In genomic region chr13:59004579-59004978, GRCm38 (mm10) we compare ENCODE assay signal across 18 mouse cellular contexts.
DNase-seq lines count a peak whose midpoint lies in the region; ATAC-seq and TF ChIP-seq lines count a peak whose summit lies in the region.
"Had no signal": no experiment of that assay in that cellular context is flagged by ENCODE, and none has a peak within 500 bp of the region (broad histone marks: within the 10 kb centered on the region; RNA-seq: fewer than 3 reads in every experiment).

No protein-coding gene starts in this region.

- no peaks in the 10 kb centered on the region for H3K36me3 ChIP-seq in forebrain, embryonic 12.5 days (replicated peaks)
- H3K36me3 ChIP-seq in forebrain, embryonic 11.5 days (ENCODE audit: control insufficient read depth, insufficient read depth, low read length) = no peaks in the 10 kb centered on the region
- H3K36me3 ChIP-seq in forebrain, embryonic 16.5 days (ENCODE audit: control insufficient read depth, insufficient read depth) = no peaks in the 10 kb centered on the region
- no peaks in the 10 kb centered on the region for H3K36me3 ChIP-seq in neural tube, embryonic 14.5 days (ENCODE audit: control insufficient read depth, insufficient read depth, low read length)
- H3K36me3 ChIP-seq in kidney, adult 2 months (ENCODE audit: control insufficient read depth, insufficient read depth, low read length) = no peaks in the 10 kb centered on the region

- H3K4me1 ChIP-seq in forebrain, embryonic 12.5 days = peaks cover 34% of the 10 kb centered on the region
- H3K4me1 ChIP-seq in forebrain, embryonic 11.5 days (replicated peaks; ENCODE audit: control insufficient read depth, insufficient read depth, low read length) = peaks cover 13% of the 10 kb centered on the region; the same call in 1 of the 2 replicates
- H3K4me1 ChIP-seq in forebrain, embryonic 16.5 days (replicated peaks; ENCODE audit: control insufficient read depth, insufficient read depth, low read length) = peaks cover 23% of the 10 kb centered on the region
- 0 out of 2 replicates have a peak, but pooled peaks cover 8% of the 10 kb centered on the region for H3K4me1 ChIP-seq in neural tube, embryonic 14.5 days (ENCODE audit: control insufficient read depth, insufficient read depth, low read length)
- H3K4me1 ChIP-seq in kidney, adult 2 months (ENCODE audit: control insufficient read depth, insufficient read depth, low read length) = no peaks in the 10 kb centered on the region

- TF ChIP-seq POLR2A in kidney, adult 2 months (IDR thresholded peaks at IDR 0.05; ENCODE audit: low read depth, low read length) = no peak

- H3K9ac ChIP-seq in forebrain, embryonic 12.5 days = no peak overlapping the region
- H3K9ac ChIP-seq in forebrain, embryonic 11.5 days (ENCODE audit: low read length) = no peak overlapping the region
- H3K9ac ChIP-seq in forebrain, embryonic 16.5 days (replicated peaks; ENCODE audit: low read depth, low read length) = no peak overlapping the region
- no peak overlapping the region for H3K9ac ChIP-seq in neural tube, embryonic 14.5 days (replicated peaks; ENCODE audit: low read depth, low read length)
- H3K9ac ChIP-seq: liver, postnatal 0 days had no signal

- no peak for ATAC-seq in forebrain, embryonic 12.5 days (ENCODE audit: low FRiP score)
- ATAC-seq in forebrain, embryonic 11.5 days (replicated peaks; ENCODE audit: low FRiP score) = no peak
- no peak for ATAC-seq in forebrain, embryonic 16.5 days
- ATAC-seq in neural tube, embryonic 14.5 days (ENCODE audit: low read depth) = no peak
- ATAC-seq: liver, postnatal 0 days had no signal

- H3K4me3 ChIP-seq in forebrain, embryonic 12.5 days (replicated peaks) = no peak overlapping the region
- H3K4me3 ChIP-seq in forebrain, embryonic 11.5 days (ENCODE audit: low read depth, low read length) = no peak overlapping the region
- no peak overlapping the region for H3K4me3 ChIP-seq in left cerebral cortex, adult 2 months
- H3K4me3 ChIP-seq in forebrain, embryonic 16.5 days (replicated peaks; ENCODE audit: low read length) = no peak overlapping the region
- H3K4me3 ChIP-seq in neural tube, embryonic 14.5 days (ENCODE audit: low read depth, low read length) = no peak overlapping the region
- no peak overlapping the region for H3K4me3 ChIP-seq in kidney, adult 2 months (ENCODE audit: insufficient read depth, low read depth, low read length)

- no peak overlapping the region for H3K4me2 ChIP-seq in forebrain, embryonic 12.5 days
- H3K4me2 ChIP-seq in forebrain, embryonic 11.5 days (ENCODE audit: low read depth, low read length, severe bottlenecking) = no peak overlapping the region
- no peak overlapping the region for H3K4me2 ChIP-seq in forebrain, embryonic 16.5 days (ENCODE audit: low read length)
- H3K4me2 ChIP-seq in neural tube, embryonic 14.5 days (ENCODE audit: low read depth, low read length) = no peak overlapping the region

- H3K27me3 ChIP-seq in forebrain, embryonic 12.5 days = no peaks in the 10 kb centered on the region
- H3K27me3 ChIP-seq in forebrain, embryonic 11.5 days (ENCODE audit: control insufficient read depth, insufficient read depth, low read length) = no peaks in the 10 kb centered on the region
- H3K27me3 ChIP-seq in forebrain, embryonic 16.5 days (replicated peaks; ENCODE audit: control insufficient read depth, insufficient read depth, low read length) = no peaks in the 10 kb centered on the region
- H3K27me3 ChIP-seq in neural tube, embryonic 14.5 days (ENCODE audit: control insufficient read depth, insufficient read depth, low read length) = no peaks in the 10 kb centered on the region
- H3K27me3 ChIP-seq in kidney, adult 2 months (replicated peaks; ENCODE audit: control insufficient read depth, insufficient read depth, low read length) = no peaks in the 10 kb centered on the region
- H3K27me3 ChIP-seq: CH12.LX had no signal

- intact Hi-C loops in left cerebral cortex, adult 2 months (cut with DNase I) = no loop called here

- DNase-seq in forebrain, embryonic 11.5 days (ENCODE audit: low spot score) = no peak
- no peak for DNase-seq in left cerebral cortex, adult 2 months (ENCODE audit: extremely low spot score in 1 of 2, low spot score in 2 of 2)
- DNase-seq in left cerebral cortex, adult 11 months (ENCODE audit: low spot score) = no peak
- DNase-seq in adrenal gland, postnatal 10 days = no peak
- no peak for DNase-seq in kidney, adult 2 months
- DNase-seq: cerebellum, adult 18-20 months; cerebellum, postnatal 36 days; kidney, adult 18-20 months; kidney, postnatal 14 days; liver; liver, postnatal 0 days; right cerebral cortex, postnatal 14 days; thymus, postnatal 25 days had no signal

- WGBS in forebrain, embryonic 12.5 days = 60% methylated on average over 6 of the region's 6 CpGs
- 61% methylated on average over 6 of the region's 6 CpGs for WGBS in forebrain, embryonic 11.5 days
- WGBS in forebrain, embryonic 16.5 days = 46% methylated on average over 6 of the region's 6 CpGs
- WGBS in neural tube, embryonic 14.5 days = 40% methylated on average over 6 of the region's 6 CpGs
- WGBS in kidney, adult 2 months = 77% methylated on average over 6 of the region's 6 CpGs

- H3K27ac ChIP-seq in forebrain, embryonic 12.5 days = 0 out of 2 replicates have a peak overlapping the region, but pooled peaks have one; percentile 31
- H3K27ac ChIP-seq in forebrain, embryonic 11.5 days (ENCODE audit: low read depth, low read length) = no peak overlapping the region
- H3K27ac ChIP-seq in left cerebral cortex, adult 2 months = peak overlapping the region; percentile 66
- peak overlapping the region; percentile 30; the same call in 1 of the 2 replicates for H3K27ac ChIP-seq in forebrain, embryonic 16.5 days (ENCODE audit: low read length)
- H3K27ac ChIP-seq in neural tube, embryonic 14.5 days (ENCODE audit: low read depth, low read length) = peak overlapping the region; percentile 40; the same call in 1 of the 2 replicates
- H3K27ac ChIP-seq in kidney, adult 2 months (ENCODE audit: insufficient read depth, low read depth, low read length) = no peak overlapping the region
- H3K27ac ChIP-seq: stomach, postnatal 0 days had no signal

- H3K9me3 ChIP-seq in forebrain, embryonic 12.5 days = no peaks in the 10 kb centered on the region
- H3K9me3 ChIP-seq in forebrain, embryonic 11.5 days (ENCODE audit: control insufficient read depth, low read length) = no peaks in the 10 kb centered on the region
- no peaks in the 10 kb centered on the region for H3K9me3 ChIP-seq in forebrain, embryonic 16.5 days (ENCODE audit: control insufficient read depth, low read length)
- H3K9me3 ChIP-seq in neural tube, embryonic 14.5 days (ENCODE audit: control insufficient read depth, low read length) = no peaks in the 10 kb centered on the region

- TF ChIP-seq CTCF in left cerebral cortex, adult 2 months (IDR thresholded peaks at IDR 0.05) = no peak
- no peak for TF ChIP-seq CTCF in kidney, adult 2 months (conservative IDR thresholded peaks at IDR 0.05; ENCODE audit: insufficient read depth, insufficient read length, low read depth, low read length)

Comparison
In these comparisons a context has a peak if more than half of its experiments do, and no peak if none do; other contexts are left out.
1. H3K27ac ChIP-seq: peak in forebrain, embryonic 12.5 days (single experiment), left cerebral cortex, adult 2 months (single experiment), forebrain, embryonic 16.5 days (single experiment) and neural tube, embryonic 14.5 days (single experiment); none in forebrain, embryonic 11.5 days (single experiment) and kidney, adult 2 months (single experiment).